Mouse (Mus musculus) forebrain, embryonic 16.5 days (tissue): ENCODE results near the gene Cnmd. TPM values are rescaled to one million over a fixed set of nuclear protein-coding genes. Genes with fewer than 3 reads are reported as not detected.

Source experiments
- ATAC-seq: fragments of 200-750 bp; cut with Nextera tagmentation; 2 replicates; pipeline ENCODE4 v1.8.0; 2017; ENCODE audit warnings: mild to moderate bottlenecking, moderate library complexity
- H3K27ac ChIP-seq: fragments of 300-500 bp; sonication (generic); 2 replicates; pipeline ENCODE4 v1.5.1; 2014; ENCODE audit warnings: low read length, control low read depth
- H3K27me3 ChIP-seq: fragments of 300-500 bp; sonication (generic); replicated peaks from 2 replicates; pipeline ENCODE4 v1.6.1; 2014; ENCODE audit warnings: low read length; ENCODE audit not compliant: control insufficient read depth, insufficient read depth
- H3K36me3 ChIP-seq: fragments of 300-500 bp; sonication (generic); 2 replicates; pipeline ENCODE4 v1.6.1; 2014; ENCODE audit not compliant: control insufficient read depth, insufficient read depth
- H3K4me1 ChIP-seq: fragments of 300-500 bp; sonication (generic); replicated peaks from 2 replicates; pipeline ENCODE4 v1.6.1; 2014; ENCODE audit warnings: low read length; ENCODE audit not compliant: control insufficient read depth, insufficient read depth
- H3K4me2 ChIP-seq: fragments of 300-500 bp; sonication (generic); 2 replicates; pipeline ENCODE4 v1.6.1; 2014; ENCODE audit warnings: mild to moderate bottlenecking, low read length, control low read depth
- H3K4me3 ChIP-seq: fragments of 300-500 bp; sonication (generic); replicated peaks from 2 replicates; pipeline ENCODE4 v1.5.1; 2014; ENCODE audit warnings: mild to moderate bottlenecking, low read length, control low read depth
- H3K9ac ChIP-seq: fragments of 300-500 bp; sonication (generic); replicated peaks from 2 replicates; pipeline ENCODE4 v1.6.1; 2014; ENCODE audit warnings: low read depth, low read length, control low read depth
- H3K9me3 ChIP-seq: fragments of 300-500 bp; sonication (generic); 2 replicates; pipeline ENCODE4 v1.6.1; 2016; ENCODE audit warnings: low read length; ENCODE audit not compliant: control insufficient read depth
- WGBS: fragments of 180-500 bp; shearing (Covaris S2); extraction: QIAGEN DNeasy Blood & Tissue Kit; methylation state at CpG from one replicate; pipeline ENCODE4 v1.1.7; 2014; 5-methylcytosine and 5-hydroxymethylcytosine counted together
- polyA plus RNA-seq: library from polyadenylated mRNA; unstranded; fragments of >200 nt; fragmentation: Nextera tagmentation; extraction: Ambion mirVana; gene quantifications from 2 replicates; pipeline ENCODE4 v1.2.1, GENCODE M21; 2015

Cnmd gene
- polyA plus RNA-seq, result 0.62 and 8.4 TPM in 2 replicates

DNA sequence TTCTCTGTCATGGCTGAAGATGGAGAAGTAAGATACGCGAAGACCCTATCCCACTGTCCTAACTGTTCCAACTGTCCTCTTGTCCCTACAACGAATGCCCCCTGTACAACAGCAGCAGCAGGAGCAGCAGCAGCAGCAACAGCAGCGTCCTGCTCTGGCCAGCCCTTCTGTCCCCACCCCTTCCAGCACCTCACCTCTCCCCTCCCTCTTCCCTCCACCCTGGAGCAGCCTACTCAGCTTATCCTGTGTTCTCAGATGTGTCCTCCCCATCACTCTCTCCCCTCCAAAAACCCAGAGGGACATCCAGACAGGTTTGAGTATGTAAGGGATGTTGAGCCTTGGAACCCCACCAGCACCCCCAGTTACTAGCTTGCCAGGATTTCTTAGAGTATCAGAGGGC, at the start of gene Cnmd:
Cnmd (minus strand) TSS at position 170 of the 400 bp plus-strand sequence.
- Histone ChIP-seq H3K27ac (no peak within 1 kb of the TSS), H3K4me2 (peak within 1 kb of the TSS; percentile 39), H3K27me3 (no peaks in the 10 kb centered on the region), H3K4me1 (peaks cover 23% of the 10 kb centered on the region), H3K9me3 (no peaks in the 10 kb centered on the region), H3K9ac (no peak within 1 kb of the TSS), H3K36me3 (no peaks in the 10 kb centered on the region), H3K4me3 (0 out of 2 replicates have a peak within 1 kb of the TSS, but pooled peaks have one; percentile 5)
- WGBS, result 59% methylated on average over 4 of the region's 4 CpGs
- ATAC-seq, result no peak

DNA sequence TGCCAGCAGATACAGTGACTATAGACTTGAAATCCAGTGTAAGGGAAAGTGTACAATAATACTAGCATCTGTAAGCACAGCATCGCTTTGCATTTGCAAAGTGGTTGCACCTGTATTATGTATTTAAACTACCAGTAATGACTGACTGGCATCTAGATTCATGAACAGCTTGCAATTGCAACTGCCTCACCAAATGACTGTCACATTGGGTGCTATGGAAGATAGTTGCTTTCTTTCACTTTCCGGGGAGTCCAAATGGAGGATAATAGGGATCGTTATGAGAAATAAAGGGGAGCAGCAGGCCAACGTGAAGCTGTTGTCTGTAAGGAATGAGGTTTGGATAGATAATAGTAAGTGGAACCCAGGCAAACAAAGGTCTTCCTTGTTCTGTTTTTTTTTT, 49.3 kb upstream of the Cnmd start:
- no peak for ATAC-seq
- no peak overlapping the region for H3K4me2 ChIP-seq
- no peaks in the 10 kb centered on the region for H3K36me3 ChIP-seq
- H3K27ac ChIP-seq, result no peak overlapping the region
- no peak overlapping the region for H3K9ac ChIP-seq
- H3K9me3 ChIP-seq, result no peaks in the 10 kb centered on the region
- WGBS, result 31% methylated on average over 4 of the region's 4 CpGs
- no peak overlapping the region for H3K4me3 ChIP-seq
- 0 out of 2 replicates have a peak, but pooled peaks cover 4% of the 10 kb centered on the region for H3K4me1 ChIP-seq
- no peaks in the 10 kb centered on the region for H3K27me3 ChIP-seq

DNA sequence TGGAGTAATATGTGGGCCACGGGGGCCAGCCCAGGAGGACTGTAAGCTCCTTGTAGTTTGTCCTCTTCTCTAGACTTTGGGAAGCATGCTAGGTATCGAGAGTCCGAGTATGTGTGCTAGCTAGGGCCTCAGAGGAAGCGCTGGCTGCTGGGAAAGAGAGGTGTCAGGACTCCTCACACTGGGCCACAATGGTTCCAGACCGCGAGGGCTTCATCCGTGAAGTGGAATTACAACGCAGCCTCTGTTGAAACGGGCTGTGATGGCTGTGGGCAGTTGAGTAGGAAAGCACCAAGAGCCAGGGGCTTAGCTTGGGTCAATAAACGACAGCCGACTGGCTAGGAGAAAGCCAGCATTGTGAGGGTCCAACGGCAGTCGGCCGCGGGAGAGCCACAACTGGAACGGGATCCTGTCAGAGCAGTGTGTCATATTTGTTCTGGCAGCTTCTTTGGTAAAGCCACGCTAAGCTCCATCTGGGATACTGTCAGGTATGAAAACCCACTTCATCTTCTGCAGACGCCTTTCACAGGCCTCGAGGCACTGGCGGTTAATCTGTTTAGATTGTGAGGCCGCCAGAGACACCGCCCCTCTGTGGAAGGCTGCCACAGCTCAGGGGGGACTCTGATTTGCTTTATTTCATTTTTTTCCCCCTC, 41.7 kb upstream of the Cnmd start:
- no peaks in the 10 kb centered on the region for H3K9me3 ChIP-seq
- H3K9ac ChIP-seq, result no peak overlapping the region
- H3K27ac ChIP-seq, result peak overlapping the region; percentile 44
- H3K4me1 ChIP-seq, result peaks cover 12% of the 10 kb centered on the region
- no peak overlapping the region for H3K4me3 ChIP-seq
- H3K27me3 ChIP-seq, result no peaks in the 10 kb centered on the region
- H3K4me2 ChIP-seq, result no peak overlapping the region
- ATAC-seq, result peak; percentile 45
- WGBS, result 73% methylated on average over 22 of the region's 22 CpGs
- H3K36me3 ChIP-seq, result no peaks in the 10 kb centered on the region

DNA sequence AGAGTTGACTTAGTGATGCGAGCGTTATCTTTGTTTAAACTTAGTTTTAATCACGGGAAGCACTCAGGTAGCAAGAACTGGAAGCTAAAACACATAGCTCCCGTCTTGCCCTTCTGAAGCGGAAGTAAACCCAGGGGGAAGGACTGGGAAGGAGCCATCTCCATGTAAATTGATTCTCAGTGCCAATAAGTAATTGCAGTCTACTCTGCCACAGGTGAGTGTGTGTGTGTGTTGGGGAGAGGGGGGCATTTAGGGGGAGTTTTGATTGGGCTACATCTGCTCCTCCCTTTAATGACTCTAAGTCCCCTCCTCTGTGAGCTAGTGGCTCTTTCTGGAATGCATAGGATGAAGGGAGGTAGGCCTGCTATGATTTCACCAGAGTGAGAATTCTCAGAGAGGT, 39.6 kb upstream of the Cnmd start:
- no peak for ATAC-seq
- no peak overlapping the region for H3K27ac ChIP-seq
- no peaks in the 10 kb centered on the region for H3K27me3 ChIP-seq
- H3K4me3 ChIP-seq, result no peak overlapping the region
- WGBS, result 44% methylated on average over 5 of the region's 5 CpGs
- H3K36me3 ChIP-seq, result no peaks in the 10 kb centered on the region
- no peaks in the 10 kb centered on the region for H3K9me3 ChIP-seq
- H3K4me1 ChIP-seq, result peaks cover 12% of the 10 kb centered on the region
- no peak overlapping the region for H3K4me2 ChIP-seq
- H3K9ac ChIP-seq, result no peak overlapping the region

DNA sequence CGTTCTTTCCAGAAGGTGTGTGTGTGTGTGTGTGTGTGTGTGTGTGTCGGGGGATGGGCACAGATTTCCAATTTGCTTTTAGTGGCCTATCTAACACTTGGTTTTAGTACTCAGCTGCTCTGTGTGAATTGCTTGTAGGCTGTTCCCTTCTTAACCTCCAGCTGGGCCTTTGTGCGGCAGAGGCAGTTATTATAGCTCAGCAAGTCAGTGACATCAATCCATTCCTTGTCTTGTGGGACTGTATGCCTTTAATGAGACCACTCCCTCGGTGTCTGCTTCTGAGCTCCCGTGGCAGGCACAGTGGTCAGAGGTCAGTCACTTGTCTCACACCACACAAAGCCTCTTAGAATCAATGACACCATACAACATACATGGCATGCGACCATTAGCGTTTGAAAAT, 39.1 kb upstream of the Cnmd start:
- peak; percentile 61 for ATAC-seq
- 13% methylated on average over 7 of the region's 7 CpGs for WGBS
- Histone ChIP-seq H3K36me3 (no peaks in the 10 kb centered on the region), H3K4me3 (no peak overlapping the region), H3K9me3 (no peaks in the 10 kb centered on the region), H3K27ac (no peak overlapping the region), H3K4me2 (no peak overlapping the region), H3K4me1 (peaks cover 12% of the 10 kb centered on the region), H3K9ac (no peak overlapping the region), H3K27me3 (no peaks in the 10 kb centered on the region)

DNA sequence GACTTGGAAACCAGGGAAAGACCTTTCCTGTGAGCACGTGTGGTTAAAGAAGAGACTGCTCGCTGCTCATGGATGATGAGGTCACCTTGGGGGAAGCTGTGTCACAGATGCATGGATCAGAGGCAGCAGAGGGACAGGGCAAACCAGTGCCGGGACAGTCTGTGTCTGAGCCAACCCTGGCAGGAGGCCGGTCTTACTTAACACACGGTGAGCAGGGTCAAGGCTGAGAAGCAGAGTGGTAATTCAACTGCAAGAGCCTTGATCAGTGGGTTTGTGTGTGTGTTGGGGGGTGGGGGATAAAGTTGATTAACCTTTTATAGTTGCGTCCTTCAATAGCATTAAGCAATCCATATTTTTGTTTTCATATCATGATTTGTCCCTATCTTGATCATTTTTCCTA, 37.4 kb upstream of the Cnmd start:
- Histone ChIP-seq H3K9ac (no peak overlapping the region), H3K27ac (no peak overlapping the region), H3K9me3 (no peaks in the 10 kb centered on the region), H3K36me3 (no peaks in the 10 kb centered on the region), H3K4me1 (peaks cover 12% of the 10 kb centered on the region), H3K4me2 (no peak overlapping the region), H3K27me3 (no peaks in the 10 kb centered on the region), H3K4me3 (no peak overlapping the region)
- WGBS, result 51% methylated on average over 6 of the region's 6 CpGs
- ATAC-seq, result no peak

DNA sequence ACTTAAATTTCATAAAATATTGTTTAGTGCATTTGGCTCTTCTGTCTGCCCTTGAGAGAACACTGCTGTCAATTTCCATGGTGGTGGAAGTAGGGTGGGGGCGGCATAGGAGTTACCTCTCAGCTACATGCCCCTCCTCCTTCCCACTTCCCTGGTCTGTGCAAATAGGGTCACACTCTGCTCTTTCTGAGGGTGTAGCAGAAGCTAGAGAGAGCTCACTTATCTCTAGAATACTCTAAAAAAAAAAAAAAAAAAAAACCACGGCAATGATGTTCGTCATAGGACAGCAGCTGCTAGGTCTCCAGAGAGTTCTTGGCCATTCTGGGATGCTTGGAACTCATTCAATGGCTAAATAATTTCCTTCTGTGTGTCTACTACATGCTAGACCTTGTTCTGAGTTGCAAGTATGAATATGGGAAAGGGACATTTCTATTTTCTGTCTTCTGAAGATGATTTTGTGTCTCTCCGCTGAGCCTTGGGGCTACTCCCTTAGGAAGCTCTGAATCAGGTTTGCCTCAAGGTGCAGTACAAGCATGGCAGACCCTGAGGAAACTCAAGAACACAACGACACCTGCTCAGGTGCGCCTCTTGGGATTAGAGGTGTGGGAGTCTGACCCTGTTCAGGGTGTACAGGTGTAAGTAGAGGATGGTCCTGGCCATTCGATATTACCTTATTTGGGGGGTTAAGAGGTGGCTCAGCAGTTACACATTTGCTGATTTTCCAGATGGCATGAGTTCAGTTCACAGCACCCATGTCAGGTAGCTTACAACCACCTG, 28.3 kb upstream of the Cnmd start:
- no peaks in the 10 kb centered on the region for H3K27me3 ChIP-seq
- no peak overlapping the region for H3K9ac ChIP-seq
- no peaks in the 10 kb centered on the region for H3K9me3 ChIP-seq
- no peaks in the 10 kb centered on the region for H3K36me3 ChIP-seq
- whole genome bisulfite sequencing, result 93% methylated on average over 7 of the region's 7 CpGs
- no peak overlapping the region for H3K4me2 ChIP-seq
- no peak overlapping the region for H3K4me3 ChIP-seq
- H3K4me1 ChIP-seq, result no peaks in the 10 kb centered on the region
- no peak overlapping the region for H3K27ac ChIP-seq
- no peak for ATAC-seq

DNA sequence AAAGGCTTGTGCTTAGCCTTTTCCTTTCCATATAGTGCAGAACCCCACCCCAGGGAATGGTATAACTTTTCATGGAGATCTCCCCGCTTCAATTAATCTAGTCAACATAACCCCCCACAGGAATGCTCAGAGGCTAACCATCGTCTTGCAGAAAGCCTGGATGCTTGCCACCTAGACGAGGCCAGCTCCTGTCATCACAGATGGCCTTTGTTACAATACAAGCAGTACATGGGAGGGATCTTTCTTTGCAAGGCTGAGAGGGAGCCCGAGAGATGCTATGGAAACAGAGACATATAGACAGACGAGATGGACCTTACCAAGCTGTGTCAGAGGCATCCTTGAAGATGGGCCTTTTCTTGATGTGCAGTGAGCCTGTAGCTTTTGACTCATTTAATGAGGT, 18.7 kb upstream of the Cnmd start:
- 30% methylated on average over 5 of the region's 5 CpGs for WGBS
- ATAC-seq, result no peak
- H3K4me1 ChIP-seq, result 0 out of 2 replicates have a peak, but pooled peaks cover 2% of the 10 kb centered on the region

DNA sequence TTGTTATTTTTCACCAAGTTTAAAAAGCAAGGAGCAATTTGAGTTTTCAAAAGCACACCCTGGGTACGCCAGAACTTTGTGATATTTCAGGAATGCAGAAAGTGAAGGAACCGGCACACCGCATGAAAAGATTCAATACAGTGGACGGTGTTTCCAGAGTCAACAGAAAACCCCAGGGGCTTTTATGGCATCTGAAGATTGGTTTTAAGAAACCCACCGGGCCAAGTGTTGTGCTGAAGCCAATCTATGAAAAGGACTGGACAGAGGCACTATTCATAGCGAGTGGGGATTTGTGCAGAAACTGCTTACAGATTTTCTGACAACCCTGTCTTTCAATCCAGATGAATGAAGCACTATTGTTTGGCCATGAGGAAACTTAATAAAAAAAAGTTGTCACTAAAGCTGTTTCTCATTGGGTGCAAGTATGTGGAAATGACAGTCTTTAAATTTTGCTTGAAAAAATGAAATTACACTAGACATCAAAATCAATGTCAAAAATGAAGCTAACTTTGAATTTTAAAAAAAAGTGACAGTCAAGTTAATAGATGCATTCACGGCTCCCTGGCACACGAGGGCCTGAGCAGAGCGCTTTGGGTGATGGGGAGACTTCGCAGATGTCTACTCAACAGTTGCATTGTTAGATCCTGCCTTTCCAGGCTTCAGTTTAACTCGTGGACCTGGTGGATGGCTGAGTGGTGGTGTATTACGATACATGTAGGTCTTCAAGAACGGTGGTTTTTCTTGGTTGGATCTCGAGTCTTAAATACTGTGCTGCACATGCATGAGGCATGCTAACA, 16.1 kb upstream of the Cnmd start:
- Histone ChIP-seq H3K36me3 (no peaks in the 10 kb centered on the region), H3K9ac (no peak overlapping the region), H3K4me3 (no peak overlapping the region), H3K27ac (no peak overlapping the region), H3K4me2 (no peak overlapping the region), H3K4me1 (peaks cover 5% of the 10 kb centered on the region), H3K9me3 (no peaks in the 10 kb centered on the region), H3K27me3 (no peaks in the 10 kb centered on the region)
- 32% methylated on average over 14 of the region's 14 CpGs for WGBS
- no peak for ATAC-seq

More for the DNA sequence above, 18.7 kb upstream of the Cnmd start:
- no peaks in the 10 kb centered on the region for H3K27me3 ChIP-seq
- no peak overlapping the region for H3K27ac ChIP-seq
- no peaks in the 10 kb centered on the region for H3K36me3 ChIP-seq
- no peak overlapping the region for H3K4me2 ChIP-seq
- no peak overlapping the region for H3K9ac ChIP-seq
- H3K9me3 ChIP-seq, result no peaks in the 10 kb centered on the region
- no peak overlapping the region for H3K4me3 ChIP-seq
